Mouse (Mus musculus) E14TG2a.4 (cell line): ENCODE data around the gene Coch.

Source experiments
- CTCF ChIP-seq: conservative IDR thresholded peaks from 2 replicates; pipeline ENCODE4 v1.5.1; 2014; ENCODE audit warnings: low read length
- NANOG ChIP-seq: IDR thresholded peaks from 2 replicates; pipeline ENCODE4 v1.6.1; 2014; ENCODE audit warnings: borderline replicate concordance, low read length, mixed read lengths
- POU5F1 ChIP-seq: IDR thresholded peaks from 2 replicates; pipeline ENCODE4 v1.6.1; 2014; ENCODE audit warnings: low read length, borderline replicate concordance

- TF ChIP-seq CTCF (no peak), NANOG (no peak), POU5F1 (no peak)
These were observed 25.9 kb upstream of the Coch start for GRCm38 (mm10) chr12:51567225-51567624.
